In the genomic region with DNA sequence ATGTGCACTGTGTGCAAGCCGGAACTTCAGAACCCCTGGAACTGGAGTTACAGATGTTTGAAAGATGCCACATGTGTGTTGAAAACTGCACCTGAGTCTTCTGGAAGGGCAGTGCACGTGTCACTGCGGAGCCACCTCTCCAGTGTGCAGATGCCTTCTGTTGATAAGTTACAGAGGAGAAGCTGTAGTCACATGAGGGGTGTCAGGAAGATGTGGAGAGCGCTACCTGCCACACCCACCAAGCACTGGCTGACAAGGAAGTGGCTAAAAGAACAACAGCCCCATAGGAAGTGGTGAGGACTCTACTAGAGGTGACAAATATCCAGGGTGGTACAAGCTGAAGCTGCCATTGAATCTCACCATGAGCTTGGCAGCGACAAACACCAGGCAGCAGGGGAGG, we compare ENCODE assay signal across 12 mouse cellular contexts. TPM values are rescaled to one million over a fixed set of nuclear protein-coding genes. Genes with fewer than 3 reads are reported as not detected.
DNase-seq lines count a peak whose midpoint lies in the region; ATAC-seq and TF ChIP-seq lines count a peak whose summit lies in the region.
"Had no signal": no experiment of that assay in that cellular context is flagged by ENCODE, and none has a peak within 500 bp of the region (broad histone marks: within the 10 kb centered on the region; RNA-seq: fewer than 3 reads in every experiment).

No protein-coding gene starts in this region.

- no peak for TF ChIP-seq POLR2A in lung, adult 2 months (IDR thresholded peaks at IDR 0.05; ENCODE audit: borderline replicate concordance, extremely low read depth, low read depth, low read length)
- no peak for TF ChIP-seq POLR2A in thymus, adult 2 months (IDR thresholded peaks at IDR 0.05; ENCODE audit: control insufficient read depth, extremely low read depth, insufficient read depth, low read length, poor library complexity)

- 47% methylated on average over 5 of the region's 5 CpGs for WGBS in lung, embryonic 16.5 days
- 42% methylated on average over 5 of the region's 5 CpGs for WGBS in lung, adult 2 months
- WGBS in liver, embryonic 14.5 days (ENCODE audit: insufficient replicate concordance), result 13% methylated on average over 5 of the region's 5 CpGs
- WGBS in thymus, adult 2 months, result 2% methylated on average over 5 of the region's 5 CpGs
- WGBS in kidney, embryonic 16.5 days, result 72% methylated on average over 5 of the region's 5 CpGs
- WGBS in forebrain, postnatal 0 days, result 76% methylated on average over 5 of the region's 5 CpGs

- peak; percentile 68; the same call in 1 of the 2 replicates for TF ChIP-seq EP300 in liver, embryonic 14.5 days (IDR thresholded peaks at IDR 0.05; ENCODE audit: low read depth)

- no peaks in the 10 kb centered on the region for H3K4me1 ChIP-seq in lung, embryonic 16.5 days (replicated peaks; ENCODE audit: control insufficient read depth, insufficient read depth, low read length)
- H3K4me1 ChIP-seq in lung, adult 2 months (ENCODE audit: control insufficient read depth, insufficient read depth, low read length), result no peaks in the 10 kb centered on the region; the same call in 1 of the 2 replicates
- H3K4me1 ChIP-seq in liver, embryonic 14.5 days (replicated peaks; ENCODE audit: control insufficient read depth in 2 of 2, insufficient read depth in 2 of 2, low read length in 1 of 2), result peaks cover 44 to 48% of the 10 kb centered on the region in 2 experiments
- peaks cover 54% of the 10 kb centered on the region for H3K4me1 ChIP-seq in thymus, adult 2 months (replicated peaks; ENCODE audit: control insufficient read depth, insufficient read depth, low read length)
- peaks cover 11% of the 10 kb centered on the region for H3K4me1 ChIP-seq in kidney, embryonic 16.5 days (ENCODE audit: insufficient read depth, low read length)
- H3K4me1 ChIP-seq in forebrain, postnatal 0 days (ENCODE audit: insufficient read depth), result peaks cover 4% of the 10 kb centered on the region

- no peak overlapping the region for H3K4me3 ChIP-seq in lung, embryonic 16.5 days (ENCODE audit: low read length)
- no peak overlapping the region for H3K4me3 ChIP-seq in lung, adult 2 months (replicated peaks; ENCODE audit: extremely low read depth, low read depth, low read length)
- H3K4me3 ChIP-seq in liver, embryonic 14.5 days (ENCODE audit: insufficient read depth in 1 of 2, low read depth in 2 of 2, low read length in 2 of 2), result no peak overlapping the region
- H3K4me3 ChIP-seq in thymus, adult 2 months (ENCODE audit: control insufficient read depth, insufficient read depth, low read length), result no peak overlapping the region
- H3K4me3 ChIP-seq in kidney, embryonic 16.5 days (ENCODE audit: low read length), result no peak overlapping the region
- H3K4me3 ChIP-seq in forebrain, postnatal 0 days (ENCODE audit: low read depth, low read length), result no peak overlapping the region

- H3K27ac ChIP-seq in lung, embryonic 16.5 days (ENCODE audit: low read length), result no peak overlapping the region
- H3K27ac ChIP-seq in liver, embryonic 14.5 days, result peak overlapping the region; percentile 38
- peak overlapping the region; percentile 98 for H3K27ac ChIP-seq in thymus, adult 2 months (ENCODE audit: control insufficient read depth, insufficient read depth, low read length)
- no peak overlapping the region for H3K27ac ChIP-seq in kidney, embryonic 16.5 days (ENCODE audit: low read length)
- no peak overlapping the region for H3K27ac ChIP-seq in forebrain, postnatal 0 days (ENCODE audit: low read depth, low read length)

- ATAC-seq in lung, embryonic 16.5 days (ENCODE audit: low read depth), result 0 out of 2 replicates have a peak, but pooled peaks have one; percentile 29
- ATAC-seq in liver, embryonic 14.5 days (ENCODE audit: insufficient read depth), result peak; percentile 82
- no peak for ATAC-seq in kidney, embryonic 16.5 days (ENCODE audit: low FRiP score, low TSS enrichment)
- ATAC-seq in forebrain, postnatal 0 days, result no peak

- DNase-seq in lung, adult 2 months, result no peak
- DNase-seq in c-Kit-positive CD71-positive TER-119-positive erythroid progenitor cells, embryonic 14.5 days (ENCODE audit: low spot score), result peak; percentile 75
- DNase-seq in liver, embryonic 14.5 days (ENCODE audit: low read depth in 3 of 3, low spot score in 3 of 3), result peak; percentile 68 to 81 (median 74)
- peak; percentile 83 for DNase-seq in thymus, adult 2 months
- DNase-seq in urinary bladder, adult 2 months (ENCODE audit: low spot score), result no peak
- DNase-seq in forebrain, postnatal 0 days, result no peak
- DNase-seq: kidney, postnatal 14 days had no signal

- H3K4me2 ChIP-seq in lung, embryonic 16.5 days (ENCODE audit: low read depth, low read length), result no peak overlapping the region
- H3K4me2 ChIP-seq in liver, embryonic 14.5 days (ENCODE audit: low read depth), result peak overlapping the region; percentile 43
- no peak overlapping the region for H3K4me2 ChIP-seq in kidney, embryonic 16.5 days (replicated peaks; ENCODE audit: low read depth, low read length)
- no peak overlapping the region for H3K4me2 ChIP-seq in forebrain, postnatal 0 days (ENCODE audit: low read depth)

- H3K27me3 ChIP-seq in lung, embryonic 16.5 days (ENCODE audit: control insufficient read depth, insufficient read depth, low read depth, low read length), result no peaks in the 10 kb centered on the region
- no peaks in the 10 kb centered on the region for H3K27me3 ChIP-seq in liver, embryonic 14.5 days (ENCODE audit: control insufficient read depth, insufficient read depth, low read length)
- no peaks in the 10 kb centered on the region for H3K27me3 ChIP-seq in thymus, adult 2 months (ENCODE audit: control insufficient read depth, insufficient read depth, low read length)
- H3K27me3 ChIP-seq in kidney, embryonic 16.5 days (ENCODE audit: insufficient read depth, low read length), result no peaks in the 10 kb centered on the region
- H3K27me3 ChIP-seq in forebrain, postnatal 0 days (ENCODE audit: insufficient read depth, low read length), result no peaks in the 10 kb centered on the region

- H3K36me3 ChIP-seq in lung, embryonic 16.5 days (ENCODE audit: control insufficient read depth, insufficient read depth, low read length), result no peaks in the 10 kb centered on the region
- H3K36me3 ChIP-seq in liver, embryonic 14.5 days (replicated peaks; ENCODE audit: control insufficient read depth, insufficient read depth, low read depth), result no peaks in the 10 kb centered on the region
- no peaks in the 10 kb centered on the region for H3K36me3 ChIP-seq in thymus, adult 2 months (ENCODE audit: control insufficient read depth, insufficient read depth, low read length)
- no peaks in the 10 kb centered on the region for H3K36me3 ChIP-seq in kidney, embryonic 16.5 days (ENCODE audit: insufficient read depth, low read length)
- no peaks in the 10 kb centered on the region for H3K36me3 ChIP-seq in forebrain, postnatal 0 days (ENCODE audit: insufficient read depth)

- H3K9ac ChIP-seq in lung, embryonic 16.5 days (ENCODE audit: low read length), result no peak overlapping the region
- peak overlapping the region; percentile 38; the same call in 1 of the 2 replicates for H3K9ac ChIP-seq in liver, embryonic 14.5 days (replicated peaks)
- H3K9ac ChIP-seq in kidney, embryonic 16.5 days (replicated peaks; ENCODE audit: low read length), result no peak overlapping the region
- H3K9ac ChIP-seq in forebrain, postnatal 0 days, result no peak overlapping the region

- no peaks in the 10 kb centered on the region for H3K9me3 ChIP-seq in lung, embryonic 16.5 days (ENCODE audit: control insufficient read depth, low read length)
- H3K9me3 ChIP-seq in liver, embryonic 14.5 days (ENCODE audit: control insufficient read depth, low read length), result no peaks in the 10 kb centered on the region
- no peaks in the 10 kb centered on the region for H3K9me3 ChIP-seq in kidney, embryonic 16.5 days (ENCODE audit: low read length)
- H3K9me3 ChIP-seq in forebrain, postnatal 0 days (ENCODE audit: low read length), result no peaks in the 10 kb centered on the region

- TF ChIP-seq CTCF in lung, adult 2 months (IDR thresholded peaks at IDR 0.05; ENCODE audit: insufficient read depth, low read length), result no peak
- no peak for TF ChIP-seq CTCF in liver, embryonic 14.5 days (IDR thresholded peaks at IDR 0.05; ENCODE audit: low read depth)
- no peak for TF ChIP-seq CTCF in thymus, adult 2 months (IDR thresholded peaks at IDR 0.05; ENCODE audit: borderline replicate concordance, control insufficient read depth, extremely low read depth, insufficient read depth, low read length, poor library complexity)
- TF ChIP-seq CTCF in forebrain, postnatal 0 days (IDR thresholded peaks at IDR 0.05; ENCODE audit: low read depth), result no peak

RNA-seq across cellular contexts. Expression of gene Ifitm10, which starts 19.7 kb away (rescaled TPM):
- 5.6 and 7.5 TPM in 2 replicates for polyA plus RNA-seq in lung, embryonic 16.5 days (2015; fragmentation: Nextera tagmentation; extraction: Ambion mirVana)
- polyA plus RNA-seq in lung, adult 2 months (2012; rRNA removed), result 48.5 and 49.1 TPM in 2 replicates
- polyA plus RNA-seq in liver, embryonic 14.5 days (2012; rRNA removed), result 0.87 and 1.1 TPM in 2 replicates
- polyA plus RNA-seq in liver, embryonic 14.5 days (2014; fragmentation: Nextera tagmentation; extraction: Ambion mirVana), result 1.0 and 1.3 TPM in 2 replicates
- 10.8 and 14.8 TPM in 2 replicates for polyA plus RNA-seq in thymus, adult 2 months (2012; rRNA removed)
- 35.2 and 36.2 TPM in 2 replicates for polyA plus RNA-seq in urinary bladder, adult 2 months (2012; rRNA removed)
- 1.8 and 2.5 TPM in 2 replicates for polyA plus RNA-seq in kidney, embryonic 16.5 days (2015; fragmentation: Nextera tagmentation; extraction: Ambion mirVana)
- 5.6 and 6.6 TPM in 2 replicates for total RNA-seq in forebrain, postnatal 0 days (2014; rRNA removed)
- 10.2 and 13.0 TPM in 2 replicates for polyA plus RNA-seq in forebrain, postnatal 0 days (2015; fragmentation: Nextera tagmentation; extraction: Ambion mirVana)

RNA-seq across cellular contexts. Expression of gene Gm49369, which starts 28.6 kb away (rescaled TPM):
- 2.5 and 3.2 TPM in 2 replicates for polyA plus RNA-seq in lung, embryonic 16.5 days (2015; fragmentation: Nextera tagmentation; extraction: Ambion mirVana)
- polyA plus RNA-seq in lung, adult 2 months (2012; rRNA removed), result 0.24 TPM in 1 of 2 replicates, not detected in the other
- 0.66 TPM in 1 of 2 replicates, not detected in the other for polyA plus RNA-seq in liver, embryonic 14.5 days (2012; rRNA removed)
- 0.29 TPM in 1 of 2 replicates, not detected in the other for polyA plus RNA-seq in liver, embryonic 14.5 days (2014; fragmentation: Nextera tagmentation; extraction: Ambion mirVana)
- polyA plus RNA-seq in thymus, adult 2 months (2012; rRNA removed), result 0.23 and 0.31 TPM in 2 replicates
- 2.0 and 2.2 TPM in 2 replicates for polyA plus RNA-seq in urinary bladder, adult 2 months (2012; rRNA removed)
- polyA plus RNA-seq in kidney, embryonic 16.5 days (2015; fragmentation: Nextera tagmentation; extraction: Ambion mirVana), result 4.4 TPM in 1 of 2 replicates, not detected in the other
- 21.2 and 45.2 TPM in 2 replicates for total RNA-seq in forebrain, postnatal 0 days (2014; rRNA removed)
- polyA plus RNA-seq in forebrain, postnatal 0 days (2015; fragmentation: Nextera tagmentation; extraction: Ambion mirVana), result 0.60 TPM in 1 of 2 replicates, not detected in the other
- polyA plus RNA-seq: C2C12; embryonic facial prominence, embryonic 11.5 days had no signal

RNA-seq across cellular contexts. Expression of gene Ctsd, which starts 34.0 kb away (rescaled TPM):
- polyA plus RNA-seq in lung, embryonic 16.5 days (2015; fragmentation: Nextera tagmentation; extraction: Ambion mirVana), result 302 and 328 TPM in 2 replicates
- polyA plus RNA-seq in lung, adult 2 months (2012; rRNA removed), result 689 and 921 TPM in 2 replicates
- 180 and 209 TPM in 2 replicates for polyA plus RNA-seq in liver, embryonic 14.5 days (2012; rRNA removed)
- polyA plus RNA-seq in liver, embryonic 14.5 days (2014; fragmentation: Nextera tagmentation; extraction: Ambion mirVana), result 324 and 349 TPM in 2 replicates
- polyA plus RNA-seq in thymus, adult 2 months (2012; rRNA removed), result 762 and 992 TPM in 2 replicates
- polyA plus RNA-seq in urinary bladder, adult 2 months (2012; rRNA removed), result 836 and 938 TPM in 2 replicates
- polyA plus RNA-seq in kidney, embryonic 16.5 days (2015; fragmentation: Nextera tagmentation; extraction: Ambion mirVana), result 398 and 453 TPM in 2 replicates
- 243 and 366 TPM in 2 replicates for total RNA-seq in forebrain, postnatal 0 days (2014; rRNA removed)
- polyA plus RNA-seq in forebrain, postnatal 0 days (2015; fragmentation: Nextera tagmentation; extraction: Ambion mirVana), result 313 and 338 TPM in 2 replicates

RNA-seq across cellular contexts. Expression of gene Krtap5-4, which starts 50.5 kb away (rescaled TPM):
- not detected in 2 replicates for polyA plus RNA-seq in lung, embryonic 16.5 days (2015; fragmentation: Nextera tagmentation; extraction: Ambion mirVana)
- not detected in 2 replicates for polyA plus RNA-seq in lung, adult 2 months (2012; rRNA removed)
- not detected in 2 replicates for polyA plus RNA-seq in liver, embryonic 14.5 days (2012; rRNA removed)
- polyA plus RNA-seq in liver, embryonic 14.5 days (2014; fragmentation: Nextera tagmentation; extraction: Ambion mirVana), result not detected in 2 replicates
- polyA plus RNA-seq in thymus, adult 2 months (2012; rRNA removed), result not detected in 2 replicates
- polyA plus RNA-seq in urinary bladder, adult 2 months (2012; rRNA removed), result not detected in 2 replicates
- not detected in 2 replicates for polyA plus RNA-seq in kidney, embryonic 16.5 days (2015; fragmentation: Nextera tagmentation; extraction: Ambion mirVana)
- total RNA-seq in forebrain, postnatal 0 days (2014; rRNA removed), result not detected in 2 replicates
- polyA plus RNA-seq in forebrain, postnatal 0 days (2015; fragmentation: Nextera tagmentation; extraction: Ambion mirVana), result not detected in 2 replicates
- polyA plus RNA-seq: heart, postnatal 0 days had no signal

RNA-seq across cellular contexts. Expression of gene Krtap5-1, which starts 56.9 kb away (rescaled TPM):
- polyA plus RNA-seq in lung, embryonic 16.5 days (2015; fragmentation: Nextera tagmentation; extraction: Ambion mirVana), result not detected in 2 replicates
- not detected in 2 replicates for polyA plus RNA-seq in lung, adult 2 months (2012; rRNA removed)
- polyA plus RNA-seq in liver, embryonic 14.5 days (2012; rRNA removed), result not detected in 2 replicates
- not detected in 2 replicates for polyA plus RNA-seq in liver, embryonic 14.5 days (2014; fragmentation: Nextera tagmentation; extraction: Ambion mirVana)
- polyA plus RNA-seq in thymus, adult 2 months (2012; rRNA removed), result not detected in 2 replicates
- not detected in 2 replicates for polyA plus RNA-seq in urinary bladder, adult 2 months (2012; rRNA removed)
- polyA plus RNA-seq in kidney, embryonic 16.5 days (2015; fragmentation: Nextera tagmentation; extraction: Ambion mirVana), result not detected in 2 replicates
- total RNA-seq in forebrain, postnatal 0 days (2014; rRNA removed), result not detected in 2 replicates
- polyA plus RNA-seq in forebrain, postnatal 0 days (2015; fragmentation: Nextera tagmentation; extraction: Ambion mirVana), result not detected in 2 replicates
- polyA plus RNA-seq: C2C12; embryonic facial prominence, embryonic 11.5 days; heart, postnatal 0 days had no signal

Comparison
In these comparisons a context has a peak if more than half of its experiments do, and no peak if none do; other contexts are left out.
1. ATAC-seq: peak in lung, embryonic 16.5 days (single experiment) and liver, embryonic 14.5 days (single experiment); none in kidney, embryonic 16.5 days (single experiment) and forebrain, postnatal 0 days (single experiment).
2. H3K27ac ChIP-seq: peak in liver, embryonic 14.5 days (single experiment) and thymus, adult 2 months (single experiment); none in lung, embryonic 16.5 days (single experiment), kidney, embryonic 16.5 days (single experiment) and forebrain, postnatal 0 days (single experiment).
3. DNase-seq: peak in c-Kit-positive CD71-positive TER-119-positive erythroid progenitor cells, embryonic 14.5 days (single experiment), liver, embryonic 14.5 days (3 of 3) and thymus, adult 2 months (single experiment); none in lung, adult 2 months (single experiment), urinary bladder, adult 2 months (single experiment) and forebrain, postnatal 0 days (single experiment).